Mouse (Mus musculus) thymus, adult 2 months (tissue): ENCODE data around the gene Ppfibp1.

Experiments used
- CTCF ChIP-seq: fragments of 200-500 bp; IDR thresholded peaks from 2 replicates; pipeline ENCODE4 v1.5.1; 2012; ENCODE audit warnings: mild to moderate bottlenecking, control low read depth, low read length, moderate library complexity, borderline replicate concordance; ENCODE audit not compliant: control insufficient read depth, poor library complexity, insufficient read depth; ENCODE audit errors: extremely low read depth
- POLR2A ChIP-seq: fragments of 200-500 bp; IDR thresholded peaks from 2 replicates; pipeline ENCODE4 v1.6.1; 2012; ENCODE audit warnings: mild to moderate bottlenecking, low read length, control low read depth, moderate library complexity; ENCODE audit not compliant: control insufficient read depth, poor library complexity, insufficient read depth; ENCODE audit errors: extremely low read depth

- TF ChIP-seq CTCF (no peak), POLR2A (no peak)
These were observed 4.9 kb upstream of the Ppfibp1 start for GRCm38 (mm10) chr6:146883426-146883825.
